Mouse (Mus musculus) adrenal gland, postnatal 36 days (tissue): Measurements from ENCODE around the gene Fam166a. TPM values are rescaled to one million over a fixed set of nuclear protein-coding genes. Genes with fewer than 3 reads are reported as not detected.
A peak's percentile ranks its signal among the peaks of the same experiment; 100 is the strongest.

Experiments
- DNase-seq, 2 experiments: peaks; one replicate each; pipeline ENCODE4 v3.0.0; 2021; ENCODE audit warnings: mixed read lengths in 1 of 2
- total RNA-seq, 2 experiments: library from RNA; stranded (reverse); gene quantifications; 2 replicates each; pipeline ENCODE4 v1.2.3; 2021

The Fam166a gene
- total RNA-seq, 2 experiments from 2014 or later, result not detected

- peak; percentile 94 to 95 for DNase-seq
These were observed 5.3 kb downstream of the Fam166a start for GRCm38 (mm10) chr2:25223681-25224491.

DNA sequence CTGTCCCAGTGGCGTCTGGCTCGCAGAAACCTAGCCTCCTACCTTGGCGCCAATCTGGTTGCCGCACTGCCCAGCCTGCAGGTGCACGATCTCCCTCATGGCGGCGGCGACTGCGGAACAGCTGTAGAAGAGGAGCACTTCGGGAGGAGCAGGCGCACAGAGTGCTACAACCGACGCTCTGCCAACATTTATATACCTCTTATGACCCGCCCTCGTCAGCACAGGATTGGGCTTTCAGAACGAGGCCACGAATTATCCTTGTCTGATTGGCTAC, 5.9 kb downstream of the Fam166a start, which contains the start of gene Tubb4b:
TSS of gene Tubb4b (minus strand) at position 211 of the 274 bp plus-strand sequence.
- no peak for DNase-seq

- peak; percentile 96 to 98 for DNase-seq
These were observed 6.5 kb downstream of the Fam166a start for GRCm38 (mm10) chr2:25224766-25225752.

DNA sequence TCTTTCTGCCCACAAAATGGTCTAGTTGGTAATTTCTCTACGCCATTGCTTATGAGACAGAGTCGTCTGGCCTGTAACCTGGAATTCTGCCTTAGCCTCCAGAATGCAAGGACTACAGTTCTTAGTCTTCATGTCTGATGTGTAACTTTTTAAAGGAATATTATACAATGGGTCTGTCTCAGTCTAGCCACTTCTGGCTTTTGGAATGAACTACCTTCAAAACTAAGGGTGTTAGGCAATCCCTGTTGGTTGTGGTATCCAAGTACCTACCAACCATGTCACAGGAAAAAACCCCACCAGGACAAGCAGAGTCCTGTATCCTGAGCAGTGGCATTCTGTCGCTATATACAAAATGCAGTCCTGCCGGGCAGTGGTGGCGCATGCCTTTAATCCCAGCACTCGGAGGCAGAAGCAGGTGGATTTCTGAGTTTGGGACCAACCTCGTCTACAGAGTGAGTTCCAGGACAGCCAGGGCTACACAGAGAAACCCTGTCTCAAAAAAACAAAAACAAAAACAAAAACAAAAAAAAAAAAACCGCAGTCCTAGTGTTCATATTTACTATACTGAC, 7.3 kb downstream of the Fam166a start:
- DNase-seq, result no peak

- DNase-seq, result peak in 1 of 2 experiments; percentile 25
These were observed 8.3 kb downstream of the Fam166a start for GRCm38 (mm10) chr2:25226864-25227263.

DNA sequence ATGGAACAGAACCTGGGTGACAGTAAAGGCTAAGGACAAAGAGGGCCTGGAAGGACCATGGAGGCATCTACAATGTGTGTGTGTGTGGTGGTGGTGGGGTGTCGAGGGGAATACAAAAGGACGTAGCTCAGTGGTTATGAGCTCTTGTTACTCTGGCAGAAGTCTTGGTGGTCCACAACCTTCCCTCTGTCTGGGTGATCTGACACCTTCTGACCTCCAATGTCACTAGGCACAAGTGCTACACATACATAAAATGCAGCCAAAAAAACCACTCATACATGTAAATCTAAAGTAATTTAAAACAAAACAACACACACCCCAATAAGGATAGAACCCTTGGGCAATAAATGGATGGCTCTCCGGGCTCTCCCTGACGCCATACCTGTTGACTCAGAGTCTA, 8.9 kb downstream of the Fam166a start:
- DNase-seq, result no peak

DNA sequence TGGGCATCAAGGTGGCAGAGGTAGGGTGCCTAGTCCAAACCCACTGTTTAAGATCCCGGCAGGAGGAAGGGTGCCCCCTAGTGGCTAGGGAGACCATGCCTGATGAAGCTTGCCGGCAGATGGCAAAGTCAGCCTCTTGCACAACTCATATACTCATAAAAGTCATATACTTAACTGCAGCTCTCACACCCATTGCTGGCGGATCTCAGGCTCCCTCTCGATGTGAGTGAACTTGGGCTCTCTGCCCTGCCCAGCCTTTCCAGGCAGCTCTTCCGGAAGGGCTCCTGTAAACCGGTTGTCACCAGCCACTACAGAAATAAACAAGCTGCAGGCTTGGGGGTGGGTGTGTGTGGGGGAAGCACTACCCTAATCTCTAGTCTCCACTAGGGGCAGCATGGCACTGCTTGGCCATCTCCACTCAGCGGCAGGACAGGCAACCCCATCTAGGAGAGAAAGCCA, 9.9 kb downstream of the Fam166a start:
- DNase-seq, result peak; percentile 86 to 93

DNA sequence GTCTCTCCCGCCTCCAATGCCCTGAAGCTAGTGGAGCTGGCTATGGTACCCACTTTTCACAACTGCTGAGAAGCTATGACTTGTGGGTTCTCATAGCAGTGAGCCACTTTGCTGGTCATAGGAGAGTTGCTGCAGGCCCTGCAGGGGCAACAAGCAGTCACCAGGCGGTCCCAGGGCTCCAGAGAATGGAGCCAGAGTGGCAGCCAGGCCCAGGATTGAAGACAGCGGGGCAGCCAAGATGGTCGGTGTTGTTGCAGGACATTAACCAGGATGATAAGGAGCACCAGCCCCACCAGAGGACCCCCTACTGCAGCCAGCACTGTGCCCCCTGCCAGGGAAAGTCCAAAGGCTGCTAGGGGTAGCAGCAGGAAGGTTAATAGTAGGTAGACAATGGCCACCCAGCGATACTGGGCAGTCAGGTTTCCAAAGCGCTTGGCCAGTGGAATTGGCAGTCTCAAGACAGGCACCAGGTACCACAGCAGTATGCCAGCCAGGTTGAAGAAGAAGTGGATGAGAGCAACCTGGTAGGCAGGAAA, 10.5 kb downstream of the Fam166a start:
- no peak for DNase-seq

GRCm38 (mm10) chr2:25229582-25229981, 11.0 kb downstream of the Fam166a start:
- DNase-seq, result no peak

- no peak for DNase-seq
These were observed 12.0 kb downstream of the Fam166a start for GRCm38 (mm10) chr2:25230581-25230980.

DNA sequence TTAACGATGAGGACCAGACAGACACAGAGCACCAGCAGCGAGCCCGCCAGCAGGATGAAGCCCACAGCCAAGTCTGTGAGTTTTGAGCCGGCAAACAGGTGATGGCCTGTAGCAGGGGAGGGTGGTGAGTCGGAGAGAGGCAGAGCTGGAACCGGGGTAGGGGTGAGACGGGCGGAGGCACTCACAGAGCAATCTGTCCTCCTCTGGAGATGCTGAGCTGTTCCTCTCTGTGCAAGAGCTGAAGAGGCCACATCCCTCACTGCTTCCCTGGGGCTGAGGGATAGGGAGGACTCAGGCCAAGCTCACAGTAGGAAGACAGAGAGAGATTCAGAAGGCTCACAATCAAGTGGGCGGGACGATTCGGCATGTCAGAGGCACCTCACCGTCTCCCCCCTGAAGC, 12.5 kb downstream of the Fam166a start:
- no peak for DNase-seq

DNA sequence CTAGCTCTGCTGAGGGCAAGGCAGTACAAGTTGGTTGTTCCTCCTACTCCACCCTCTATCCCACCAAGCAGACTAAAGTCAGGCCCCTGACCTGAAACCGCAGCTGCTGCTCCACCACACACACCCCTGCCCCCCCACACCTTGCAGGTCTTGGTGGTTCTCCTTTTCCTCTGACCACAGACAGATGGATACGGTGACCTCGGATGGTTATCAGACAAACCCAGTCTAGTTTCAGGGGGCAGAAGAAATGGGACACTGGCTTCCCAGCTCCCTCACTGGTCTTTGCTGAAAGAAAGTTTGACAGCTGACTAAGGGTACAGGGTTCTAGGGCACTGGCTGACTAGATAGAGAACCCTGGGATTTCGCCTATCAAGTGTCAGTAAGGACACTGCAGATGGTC, 14.9 kb downstream of the Fam166a start:
- no peak for DNase-seq

- DNase-seq, result no peak
These were observed 15.5 kb downstream of the Fam166a start, which contains the start of gene Slc34a3 for GRCm38 (mm10) chr2:25234050-25234449. Gene Slc34a3 (minus strand): TSS chr2:25234364.

- no peak for DNase-seq
These were observed 16.1 kb downstream of the Fam166a start for GRCm38 (mm10) chr2:25234551-25235220.

GRCm38 (mm10) chr2:25236614-25237013, 18.1 kb downstream of the Fam166a start, which contains the start of gene Rnf224:
Gene Rnf224 (minus strand): TSS chr2:25236787.
- DNase-seq, result no peak

DNA sequence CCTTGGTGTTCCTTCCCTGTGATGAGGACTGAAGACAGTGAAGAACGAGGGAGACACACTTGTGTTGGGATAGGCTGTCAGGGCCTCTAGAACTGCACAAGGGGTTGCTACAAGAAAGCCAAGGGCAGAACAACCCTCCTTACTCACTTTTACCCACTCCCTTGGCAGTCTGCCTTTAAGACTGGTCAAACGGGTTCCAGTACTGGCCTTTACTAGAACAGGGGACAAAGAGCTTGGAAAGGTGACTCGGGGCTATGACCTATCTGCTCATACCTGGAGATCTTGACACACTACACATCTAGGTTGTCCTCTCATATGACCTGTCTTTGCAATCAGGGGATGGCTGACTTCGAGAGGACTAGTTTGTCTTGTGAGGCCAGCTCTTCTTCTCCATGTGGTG, 19.0 kb downstream of the Fam166a start:
- no peak for DNase-seq

DNA sequence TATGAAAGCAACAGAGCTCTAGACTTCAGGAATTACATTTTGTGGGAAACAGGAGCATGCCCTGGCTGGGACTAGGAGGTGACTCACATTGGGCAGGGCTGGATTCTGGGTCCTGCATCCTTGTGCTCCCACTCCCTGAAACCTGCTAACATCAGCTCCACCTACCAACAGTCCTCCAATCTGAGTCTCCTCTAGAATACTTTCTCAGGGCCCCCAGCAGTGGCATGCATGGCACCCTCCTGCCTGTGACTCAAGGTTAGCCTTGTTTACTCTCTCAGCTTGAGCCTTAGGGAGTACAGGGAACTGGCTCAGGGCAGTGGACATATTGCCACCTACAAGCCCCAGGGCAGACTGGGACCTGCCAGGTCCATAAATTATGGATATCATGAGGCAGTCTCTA, 19.6 kb downstream of the Fam166a start:
- DNase-seq, result no peak

DNA sequence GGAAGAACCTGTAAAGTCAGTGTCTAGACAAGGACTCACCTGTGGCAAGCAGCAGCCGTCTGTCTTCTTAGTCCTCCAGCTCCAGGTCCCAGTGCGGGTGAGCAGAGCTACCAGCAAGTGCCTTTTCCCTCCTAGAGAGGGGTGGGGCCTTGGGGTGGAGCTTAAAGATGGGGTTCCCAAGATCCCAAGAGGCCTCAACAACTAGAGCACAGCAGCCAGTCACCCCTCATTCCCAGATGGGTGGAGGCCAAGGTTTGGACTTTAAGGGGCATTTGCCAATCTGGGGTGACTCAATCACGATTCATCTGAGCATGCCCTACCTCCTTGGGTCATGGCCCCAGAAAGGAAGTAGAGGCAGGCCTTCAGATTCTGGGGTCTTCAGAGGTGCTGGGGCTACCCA, 21.2 kb downstream of the Fam166a start:
- DNase-seq, result no peak

DNA sequence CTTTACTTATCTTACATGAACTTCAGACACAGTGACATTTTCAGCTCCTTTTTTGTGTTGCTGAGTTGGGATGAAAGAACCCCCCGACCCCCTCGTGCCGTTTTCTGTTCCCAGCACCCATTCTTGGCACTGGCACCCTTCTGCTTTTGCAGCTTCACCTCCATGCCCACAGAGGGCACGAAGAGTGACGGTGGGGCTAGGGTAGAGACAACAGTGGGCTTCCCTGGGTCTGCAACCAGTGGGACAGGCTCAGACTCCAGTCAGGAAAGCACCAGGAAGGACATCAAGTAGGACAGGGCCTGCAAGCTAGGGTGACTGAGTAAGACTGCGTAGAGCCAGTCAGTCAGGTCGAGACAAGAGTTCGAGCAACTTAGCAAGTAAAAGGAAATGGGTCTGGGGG, 21.8 kb downstream of the Fam166a start:
- DNase-seq, result no peak

DNA sequence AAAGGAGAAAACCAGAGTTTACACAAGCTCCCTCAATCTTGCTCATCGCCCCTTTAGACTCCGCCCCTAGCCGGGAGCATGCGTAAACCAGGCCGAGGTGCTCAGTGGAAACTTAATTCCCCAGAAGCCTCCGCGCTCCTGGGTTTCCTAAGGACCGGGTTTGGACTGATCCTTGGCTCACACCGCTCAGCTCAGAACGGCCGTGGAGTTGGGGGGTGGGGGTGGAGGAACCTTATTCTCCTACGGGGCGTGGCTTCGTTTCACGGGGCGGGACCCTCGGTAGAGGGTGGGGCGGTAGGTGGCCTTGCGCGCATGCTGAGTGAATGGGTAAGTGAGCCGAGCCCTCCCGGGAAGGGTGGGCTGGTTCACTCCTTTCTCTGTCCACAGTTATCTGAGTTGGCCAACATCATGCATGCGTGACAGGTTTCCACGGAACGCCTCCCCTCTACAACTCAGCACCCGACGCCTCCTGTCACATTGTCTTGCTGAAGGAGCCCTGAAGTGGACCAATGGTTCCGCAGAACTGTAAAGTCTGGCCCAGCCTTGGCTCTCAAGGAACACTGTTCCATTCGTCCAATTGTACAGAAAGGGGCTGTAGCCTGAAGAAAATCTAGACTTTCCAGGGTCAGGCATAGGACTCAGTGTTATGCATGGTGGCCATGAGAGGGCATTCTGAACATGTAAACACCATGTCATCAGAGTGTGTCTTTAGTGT, 22.3 kb downstream of the Fam166a start:
- DNase-seq, result peak; percentile 83 to 86

DNA sequence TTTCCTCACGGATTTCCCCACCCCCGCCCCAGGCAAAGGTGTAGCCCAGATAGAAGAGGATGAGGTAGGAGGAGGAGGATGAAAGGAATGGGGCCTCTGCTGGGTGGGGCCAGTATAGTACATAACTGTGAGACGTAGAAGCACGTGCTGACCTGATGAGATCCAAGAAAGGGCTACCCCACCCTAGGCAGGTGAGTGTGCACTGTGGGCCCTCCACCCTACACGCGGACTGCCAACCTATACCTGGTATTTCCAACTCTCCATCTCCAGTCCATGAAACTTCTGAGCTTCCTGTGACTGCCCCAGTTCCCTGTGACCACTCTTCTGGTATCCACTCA, 22.9 kb downstream of the Fam166a start:
- DNase-seq, result no peak
